Mouse (Mus musculus) gastrocnemius, adult 2 months (tissue): ENCODE data around the gene Rab36. TPM values are rescaled to one million over a fixed set of nuclear protein-coding genes. Genes with fewer than 3 reads are reported as not detected.

Source experiments
- DNase-seq: peaks from one replicate; pipeline ENCODE4 v3.0.0; 2022
- H3K27ac ChIP-seq: fragments of 200-600 bp; 2 replicates; pipeline ENCODE4 v1.8.1; 2022; ENCODE audit warnings: mild to moderate bottlenecking
- H3K4me3 ChIP-seq: fragments of 200-600 bp; 2 replicates; pipeline ENCODE4 v1.8.1; 2022; ENCODE audit warnings: mild to moderate bottlenecking, moderate library complexity
- CTCF ChIP-seq: fragments of 200-600 bp; IDR thresholded peaks from 2 replicates; pipeline ENCODE4 v1.8.1; 2022; ENCODE audit warnings: antibody characterized with exemption, mild to moderate bottlenecking, moderate library complexity
- intact Hi-C: fragments of 180-260 bp; cut with DNase I; formaldehyde crosslinking; loops from one replicate; pipeline ENCODE4 v1.15.1; 2025
- total RNA-seq, 2 experiments: library from RNA; stranded (reverse); gene quantifications; 2 replicates each; pipeline ENCODE4 v1.2.3; 2021

Rab36 gene
- total RNA-seq, 2 experiments from 2014 or later, result 0.47 to 0.59 TPM

DNA sequence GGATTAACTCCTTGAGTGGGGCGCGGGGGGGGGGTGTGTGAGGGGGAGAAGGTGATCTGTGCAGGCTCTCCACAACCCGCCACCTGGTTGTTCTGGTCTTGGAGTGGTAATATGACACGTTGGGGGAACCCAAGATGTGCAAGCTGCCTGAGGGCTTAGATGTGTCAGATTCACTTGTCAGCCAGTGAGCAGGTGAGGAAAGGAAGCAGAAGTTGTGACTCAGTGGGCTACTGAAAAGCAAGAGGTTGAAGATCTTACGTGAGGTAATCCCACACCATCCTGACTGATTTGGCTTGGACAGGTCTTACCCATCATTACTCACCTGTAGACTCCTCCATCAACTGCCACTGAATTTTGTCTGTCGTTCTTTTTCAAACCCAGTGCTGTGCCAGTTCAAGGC, 25.8 kb downstream of the Rab36 start:
- intact Hi-C loops, result loop anchor here (5.0 kb wide), 1 partner anchor 40 kb away; no protein-coding TSS in a partner anchor
- no peak for TF ChIP-seq CTCF
- DNase-seq, result no peak
- H3K4me3 ChIP-seq, result peak overlapping the region; percentile 93
- H3K27ac ChIP-seq, result no peak overlapping the region

DNA sequence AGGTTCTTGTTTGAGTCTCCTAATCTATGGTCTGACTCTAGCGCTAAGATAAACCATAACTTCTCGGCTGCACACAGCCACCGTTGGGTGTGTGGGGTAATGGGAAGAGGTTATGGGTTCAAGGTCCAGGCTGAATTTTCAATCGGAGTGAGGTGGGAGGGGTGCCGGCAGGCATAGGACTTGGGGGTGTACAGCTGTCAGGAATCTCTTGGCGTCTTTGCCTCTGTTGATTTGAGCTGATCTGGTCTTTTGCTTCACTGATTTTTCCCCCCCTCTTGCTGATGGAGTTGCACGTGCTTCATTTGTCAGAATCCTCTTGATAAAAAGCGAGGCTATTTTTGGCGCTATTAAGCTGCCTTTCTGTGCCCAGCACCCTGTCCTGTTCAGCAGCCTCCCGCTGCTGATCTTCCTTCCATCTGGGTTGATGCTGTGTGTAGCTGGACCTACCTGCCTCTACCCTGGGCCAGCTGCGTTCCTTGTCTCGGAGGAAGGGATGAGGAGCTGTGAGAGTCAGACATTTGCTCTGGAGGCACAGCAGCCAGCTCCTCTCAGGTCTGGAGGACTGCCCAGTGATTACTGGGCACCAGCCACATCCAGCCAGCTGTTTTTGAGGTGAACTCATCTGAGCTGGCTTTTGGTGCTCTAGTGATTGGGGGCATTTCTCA, 26.6 kb downstream of the Rab36 start:
- intact Hi-C loops, result loop anchor here (5.0 kb wide), 1 partner anchor 39 kb away; no protein-coding TSS in a partner anchor
- Histone ChIP-seq H3K27ac (peak overlapping the region; percentile 20; the same call in 1 of the 2 replicates), H3K4me3 (peak overlapping the region; percentile 93)
- no peak for TF ChIP-seq CTCF
- peak; percentile 33 for DNase-seq

DNA sequence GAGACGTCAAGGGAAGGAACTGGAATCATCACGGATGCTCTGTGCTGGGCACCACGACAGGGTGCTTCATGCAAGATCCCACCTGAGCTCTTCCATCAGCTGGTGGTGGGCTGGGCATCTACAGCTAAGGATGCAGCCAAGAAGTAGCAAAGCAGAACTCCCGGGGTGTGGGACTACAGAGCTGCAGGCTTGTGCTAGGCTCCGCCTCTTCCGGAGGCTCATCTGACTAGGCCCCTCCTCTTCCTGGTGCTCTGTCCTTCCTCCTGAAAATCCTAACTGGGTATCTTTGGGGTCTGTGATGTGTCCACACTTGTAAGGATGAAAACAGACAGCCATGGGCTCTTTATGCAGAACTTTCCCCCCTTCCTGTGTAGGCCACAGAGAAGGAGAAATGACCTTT, 28.8 kb downstream of the Rab36 start:
- no peak for DNase-seq
- no peak for TF ChIP-seq CTCF
- Histone ChIP-seq H3K4me3 (no peak overlapping the region), H3K27ac (no peak overlapping the region)
- intact Hi-C loops, result no loop called here

DNA sequence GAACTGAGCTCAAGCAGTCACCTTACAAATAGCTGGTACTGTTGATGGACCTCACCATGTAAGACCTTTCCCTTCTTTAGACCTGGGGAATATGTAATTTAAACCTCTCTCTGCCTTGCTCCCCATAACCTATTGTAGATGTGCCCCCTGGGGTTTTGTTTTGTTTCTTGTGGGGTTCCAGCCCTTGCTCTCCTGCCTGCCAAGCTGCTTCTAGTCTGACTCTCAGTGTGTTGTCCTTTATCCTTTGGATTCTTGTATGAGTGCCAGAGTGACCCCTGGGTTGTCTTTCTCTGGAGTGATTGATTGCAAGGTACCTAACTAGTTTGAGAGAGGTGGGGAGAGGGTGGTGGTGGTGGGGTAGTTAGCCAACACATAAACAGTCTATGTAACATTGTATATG, 30.6 kb downstream of the Rab36 start:
- TF ChIP-seq CTCF, result no peak
- Histone ChIP-seq H3K27ac (no peak overlapping the region), H3K4me3 (no peak overlapping the region)
- no peak for DNase-seq
- intact Hi-C loops, result no loop called here

DNA sequence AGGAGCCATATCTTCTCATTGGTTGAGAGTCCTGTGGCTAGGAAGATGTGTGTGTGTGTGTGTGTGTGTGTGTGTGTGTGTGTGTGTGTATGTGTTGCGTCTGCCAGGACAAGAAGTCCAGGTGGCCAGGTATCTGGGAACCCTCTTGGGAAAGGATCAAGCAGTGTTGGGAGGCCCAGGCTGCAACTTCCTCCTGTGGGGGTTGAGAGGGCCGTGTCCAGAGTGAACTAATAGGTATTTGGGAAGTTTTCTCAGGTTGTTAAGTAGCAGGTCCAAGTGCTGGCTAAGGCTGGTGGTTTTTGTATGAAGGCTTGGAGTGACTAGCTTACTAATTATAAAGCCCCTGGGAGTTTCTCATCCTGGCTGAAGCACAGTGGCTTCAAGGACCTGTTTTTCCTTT, 31.2 kb downstream of the Rab36 start:
- intact Hi-C loops, result no loop called here
- Histone ChIP-seq H3K27ac (no peak overlapping the region; the same call in 1 of the 2 replicates), H3K4me3 (no peak overlapping the region)
- no peak for TF ChIP-seq CTCF
- DNase-seq, result no peak

DNA sequence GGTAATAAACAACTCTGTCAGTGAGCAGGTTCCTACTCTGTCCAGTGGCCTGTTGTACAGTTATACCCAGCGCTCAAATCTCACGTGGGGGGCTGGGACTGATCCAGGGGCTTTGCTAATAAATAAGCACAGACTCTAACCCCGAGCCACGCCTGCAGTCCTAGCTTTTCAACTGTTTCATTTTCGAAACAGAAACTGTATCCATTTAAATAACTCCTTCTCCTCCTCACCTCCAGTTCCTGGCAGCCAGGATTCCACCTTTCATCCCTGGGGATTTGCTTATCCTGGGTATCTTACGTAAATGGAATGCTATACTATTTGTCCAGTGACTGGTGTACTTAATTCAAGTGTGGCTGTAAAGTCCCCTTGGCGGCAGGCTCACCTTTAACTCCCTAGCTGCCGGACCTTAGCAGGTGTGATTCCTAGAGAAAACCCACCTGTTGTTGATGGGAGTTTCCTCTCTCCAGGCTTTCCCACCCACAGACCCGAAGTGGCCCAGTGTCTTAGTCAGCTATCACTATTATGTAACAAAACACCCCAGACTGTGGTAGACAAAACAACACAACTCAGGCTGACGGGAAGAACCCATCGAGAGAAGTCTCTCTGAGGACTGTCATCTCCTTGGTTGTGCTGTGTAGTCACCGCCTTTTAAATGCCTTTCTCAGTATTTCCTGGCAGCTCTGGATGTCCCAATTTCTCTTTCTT, 31.9 kb downstream of the Rab36 start:
- intact Hi-C loops, result no loop called here
- Histone ChIP-seq H3K4me3 (peak overlapping the region; percentile 8), H3K27ac (no peak overlapping the region; the same call in 1 of the 2 replicates)
- no peak for TF ChIP-seq CTCF
- no peak for DNase-seq

DNA sequence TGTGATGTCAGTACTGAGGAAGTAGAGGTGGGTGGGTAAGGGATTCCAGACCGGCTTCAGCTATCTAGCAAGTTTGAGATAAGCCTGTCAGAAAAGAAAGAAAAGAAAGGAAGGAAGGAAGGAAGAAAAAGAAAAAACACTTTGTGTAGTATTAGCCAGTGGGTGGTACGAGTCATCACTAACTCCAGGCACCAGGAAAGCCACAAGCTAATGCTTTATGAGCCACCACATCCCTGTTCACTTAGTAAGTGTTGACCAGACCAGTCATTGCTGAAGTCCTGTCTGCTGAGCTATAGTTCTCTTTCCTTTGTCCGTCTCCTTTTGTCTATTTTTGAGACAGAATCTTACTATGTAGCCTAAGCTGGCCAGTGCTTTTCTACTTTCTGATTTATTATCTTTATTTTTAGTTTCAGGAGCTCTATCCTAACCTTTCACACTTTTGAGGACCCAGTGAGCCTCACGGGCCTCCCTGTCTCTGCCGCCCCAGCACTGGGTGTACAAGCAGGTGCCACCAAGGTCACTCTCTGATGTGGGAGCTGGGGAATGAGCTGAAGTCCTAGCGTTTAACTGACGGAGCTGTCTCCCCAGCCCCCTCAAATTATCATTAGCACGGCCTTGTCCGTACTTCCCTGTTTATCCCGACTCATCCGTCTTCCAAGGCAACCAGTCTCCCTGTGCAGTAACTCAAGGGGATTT, 33.6 kb downstream of the Rab36 start:
- no peak for TF ChIP-seq CTCF
- H3K4me3 ChIP-seq, result no peak overlapping the region
- intact Hi-C loops, result no loop called here
- no peak overlapping the region for H3K27ac ChIP-seq
- no peak for DNase-seq

DNA sequence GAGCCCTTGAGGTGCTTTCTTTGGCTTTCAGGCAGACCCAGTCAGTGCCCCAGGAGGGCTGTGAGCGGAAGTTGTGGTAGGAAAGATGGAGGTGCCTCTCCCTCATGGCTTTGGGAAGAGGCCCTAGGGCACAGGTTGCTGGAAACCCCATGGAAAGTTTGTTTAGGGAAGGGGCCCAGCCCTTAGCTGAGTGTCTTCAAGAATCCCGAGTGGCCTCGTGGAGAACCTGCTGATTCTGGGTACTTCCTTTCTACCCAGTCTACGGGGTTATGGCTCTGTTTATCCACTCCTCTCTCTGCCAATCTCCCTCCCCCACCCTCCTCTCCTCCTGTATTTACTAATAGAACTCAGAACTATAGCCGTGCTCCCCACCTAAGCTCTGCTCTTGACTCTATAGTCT, 38.8 kb downstream of the Rab36 start:
- no peak for TF ChIP-seq CTCF
- no peak for DNase-seq
- Histone ChIP-seq H3K27ac (no peak overlapping the region), H3K4me3 (no peak overlapping the region)
- intact Hi-C loops, result no loop called here

DNA sequence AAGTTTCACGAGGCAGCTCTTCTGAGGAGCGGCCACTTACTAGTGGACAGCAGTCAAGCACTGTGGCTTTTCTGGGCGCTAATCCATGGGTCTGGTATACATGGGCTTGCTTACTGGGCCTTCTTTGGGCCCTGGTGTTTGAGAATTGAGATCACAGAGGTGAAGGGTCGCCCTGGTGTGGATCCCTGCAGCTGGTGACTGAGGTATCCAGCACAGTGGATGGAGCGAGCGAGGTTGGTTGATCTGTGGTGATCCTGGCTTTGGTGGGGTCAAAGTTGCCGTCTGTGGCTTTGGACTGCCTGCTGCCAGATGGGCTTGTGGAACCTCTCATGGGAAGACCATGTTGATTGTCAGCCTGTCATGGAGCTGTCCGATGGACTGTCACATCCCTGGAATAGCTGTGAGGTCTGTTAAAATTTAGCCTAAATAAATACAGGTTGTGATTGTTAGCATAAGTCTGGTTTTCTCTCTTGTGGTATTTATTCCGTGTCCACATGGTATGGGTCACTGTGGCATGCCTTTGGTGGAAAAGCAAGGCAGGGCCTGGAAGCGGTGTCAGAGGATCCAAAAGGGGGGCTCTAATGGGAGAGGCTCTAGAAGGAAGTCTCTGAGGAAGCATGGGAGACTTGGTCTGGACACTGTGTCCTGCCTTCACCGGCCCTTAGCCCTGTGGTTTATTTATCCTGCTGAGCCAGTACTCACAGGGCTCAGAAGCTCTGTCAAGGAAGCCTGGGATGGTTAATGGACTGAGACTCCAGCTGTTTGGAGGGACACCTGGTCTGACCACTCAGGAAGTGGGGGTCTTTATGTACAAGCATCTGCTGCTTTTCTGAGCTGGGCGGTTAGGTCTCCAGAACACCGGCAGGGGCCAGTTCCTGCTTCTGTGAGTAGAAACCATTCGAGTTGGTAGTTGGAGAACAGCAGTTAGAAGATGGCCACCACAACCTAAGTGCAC, 41.6 kb downstream of the Rab36 start:
- TF ChIP-seq CTCF, result no peak
- no peak for DNase-seq
- Histone ChIP-seq H3K27ac (no peak overlapping the region), H3K4me3 (no peak overlapping the region)
- intact Hi-C loops, result no loop called here

DNA sequence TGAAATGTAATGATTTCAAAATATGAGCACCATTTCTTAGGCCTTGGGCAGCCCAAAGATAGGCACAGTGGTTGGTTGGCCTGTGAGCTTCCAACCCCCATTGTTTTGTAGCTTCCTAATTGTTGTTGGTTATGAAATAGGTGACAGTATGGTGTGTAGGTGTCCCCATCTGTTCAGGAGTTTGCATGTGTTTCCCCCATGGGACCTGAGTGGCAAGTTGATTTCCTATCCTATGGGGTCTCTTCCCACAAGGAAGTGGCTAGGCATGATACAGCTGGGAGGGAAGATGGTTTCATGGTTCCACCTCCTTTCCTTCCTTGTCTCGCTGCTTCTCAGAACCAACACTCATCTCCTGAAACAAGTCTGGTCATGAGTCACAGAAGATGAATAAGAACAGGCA, 48.5 kb downstream of the Rab36 start:
- Histone ChIP-seq H3K27ac (no peak overlapping the region), H3K4me3 (no peak overlapping the region)
- intact Hi-C loops, result no loop called here
- DNase-seq, result no peak
- no peak for TF ChIP-seq CTCF

DNA sequence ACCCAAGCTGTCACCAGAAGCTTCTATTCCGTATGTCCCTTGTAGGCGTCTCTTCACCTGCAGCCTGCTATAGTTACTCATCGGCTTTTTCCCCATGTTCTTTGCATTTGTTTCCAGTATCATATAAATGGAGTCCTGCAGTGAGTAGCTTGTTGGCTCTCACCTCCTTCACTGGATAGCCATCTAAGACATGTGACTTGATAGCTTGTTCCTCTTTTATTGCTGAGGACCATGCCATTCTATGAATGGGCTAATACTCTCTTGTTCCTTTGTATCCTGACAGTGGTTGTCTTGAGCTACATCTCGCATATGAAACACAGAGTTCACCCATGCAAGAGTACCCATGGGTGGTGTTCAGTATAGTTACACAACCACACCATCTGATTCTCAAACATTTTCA, 51.6 kb downstream of the Rab36 start:
- intact Hi-C loops, result no loop called here
- DNase-seq, result no peak
- H3K27ac ChIP-seq, result no peak overlapping the region
- no peak overlapping the region for H3K4me3 ChIP-seq
- no peak for TF ChIP-seq CTCF

DNA sequence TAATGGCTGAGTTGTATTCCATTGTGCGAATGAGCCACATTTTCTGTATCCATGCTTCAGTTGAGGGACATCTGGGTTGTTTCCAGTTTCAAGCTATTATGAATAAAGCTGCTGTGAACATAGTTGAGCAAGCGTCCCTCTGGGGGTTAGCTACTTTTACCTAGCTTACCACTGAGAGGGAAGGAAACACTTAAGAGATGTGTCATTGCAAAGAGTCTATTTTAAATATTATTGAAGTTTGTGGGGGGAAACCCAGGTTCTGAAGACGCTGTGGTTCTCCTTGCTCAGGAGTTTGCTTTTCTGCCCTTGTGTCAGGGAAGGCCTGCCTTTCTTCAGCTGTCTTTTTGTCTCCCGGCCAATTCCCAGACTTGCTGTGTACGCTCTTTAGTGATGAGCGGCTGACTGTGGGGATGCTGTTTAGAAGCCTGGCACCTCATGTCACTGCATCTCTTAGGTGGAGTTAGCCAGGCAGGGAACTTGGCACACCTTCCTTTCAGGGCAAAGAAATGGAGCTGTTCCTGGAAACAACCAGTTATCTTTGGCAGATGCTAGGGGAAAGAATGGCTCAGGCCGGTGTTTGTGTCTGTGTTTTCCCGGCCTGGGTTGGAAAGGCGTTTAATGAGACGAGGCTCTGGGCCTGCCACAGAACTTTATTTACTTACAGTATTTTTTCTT, 54.8 kb downstream of the Rab36 start:
- peak; percentile 61 for DNase-seq
- H3K4me3 ChIP-seq, result no peak overlapping the region
- intact Hi-C loops, result loop anchor here (5.0 kb wide), 1 partner anchor 41 kb away; no protein-coding TSS in a partner anchor
- no peak for TF ChIP-seq CTCF
- H3K27ac ChIP-seq, result peak overlapping the region; percentile 68
